Mouse (Mus musculus) bone marrow macrophage, adult 2 months (primary cell): ENCODE data around the gene Slc17a1.

Experiments
- CTCF ChIP-seq: IDR thresholded peaks from 2 replicates; pipeline ENCODE4 v1.5.1; 2012; ENCODE audit warnings: low read depth, mild to moderate bottlenecking, low read length, moderate library complexity
- POLR2A ChIP-seq: IDR thresholded peaks from 2 replicates; pipeline ENCODE4 v1.6.1; 2012; ENCODE audit warnings: mild to moderate bottlenecking, low read depth, low read length, borderline replicate concordance

DNA sequence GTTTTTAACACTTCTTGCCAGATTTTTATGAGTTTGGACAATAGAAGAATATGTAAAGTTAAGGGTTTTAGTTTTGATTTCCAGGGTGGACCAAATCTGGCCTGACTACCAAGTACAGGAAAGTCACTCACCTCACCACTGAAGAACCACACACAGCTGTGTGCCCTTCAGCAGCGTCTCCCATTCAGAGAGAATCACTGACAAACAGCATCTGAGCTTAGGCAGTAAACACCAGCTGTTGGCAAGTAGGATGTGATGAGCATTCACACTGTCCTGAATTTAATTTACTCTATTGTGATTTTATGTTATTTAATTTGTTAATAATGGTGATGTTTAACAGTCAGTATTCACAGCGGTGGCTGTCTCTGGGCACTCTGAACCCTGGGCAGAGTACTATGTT is 58.2 kb downstream of the Slc17a1 start:
- TF ChIP-seq CTCF = no peak
- no peak for TF ChIP-seq POLR2A
